36 mouse cellular contexts compared by ENCODE assay signal in genomic region chr11:32194086-32194485, GRCm38 (mm10). TPM values are rescaled to one million over a fixed set of nuclear protein-coding genes. Genes with fewer than 3 reads are reported as not detected.
"Had no signal": no experiment of that assay in that cellular context is flagged by ENCODE, and none has a peak within 500 bp of the region (broad histone marks: within the 10 kb centered on the region; RNA-seq: fewer than 3 reads in every experiment).

No protein-coding gene starts in this region.

- H3K9me3 ChIP-seq: heart, embryonic 13.5 days; heart, embryonic 15.5 days; hindbrain, embryonic 13.5 days; hindbrain, embryonic 15.5 days; intestine, embryonic 15.5 days; kidney, embryonic 15.5 days; limb, embryonic 13.5 days; limb, embryonic 15.5 days; liver, embryonic 13.5 days had no signal

- H3K27me3 ChIP-seq: hindbrain, embryonic 15.5 days; intestine, embryonic 15.5 days; kidney, embryonic 15.5 days; liver, embryonic 13.5 days had no signal

- H3K4me2 ChIP-seq: heart, embryonic 13.5 days; heart, embryonic 15.5 days; hindbrain, embryonic 13.5 days; hindbrain, embryonic 15.5 days; intestine, embryonic 15.5 days; kidney, embryonic 15.5 days; limb, embryonic 13.5 days; limb, embryonic 15.5 days; liver, embryonic 13.5 days had no signal

- H3K4me3 ChIP-seq: heart, embryonic 13.5 days; heart, embryonic 15.5 days; hindbrain, embryonic 13.5 days; hindbrain, embryonic 15.5 days; intestine, embryonic 15.5 days; kidney, embryonic 15.5 days; limb, embryonic 13.5 days; limb, embryonic 15.5 days; liver, embryonic 13.5 days had no signal

- DNase-seq: forebrain, postnatal 0 days; gastrocnemius, postnatal 14 days; gastrocnemius, postnatal 36 days; heart, adult 18-20 months; heart, postnatal 14 days; heart, postnatal 36 days; kidney, adult 11 months; kidney, adult 2 months; kidney, adult 9 months; kidney, postnatal 14 days; kidney, postnatal 36 days; layer of hippocampus, adult 9-11 months; layer of hippocampus, postnatal 36 days; left cerebral cortex, postnatal 4 days; liver, embryonic 13.5 days had no signal

- H3K9ac ChIP-seq: forebrain, postnatal 0 days; heart, embryonic 13.5 days; heart, embryonic 15.5 days; hindbrain, embryonic 13.5 days; hindbrain, embryonic 15.5 days; intestine, embryonic 15.5 days; kidney, embryonic 15.5 days; limb, embryonic 13.5 days; limb, embryonic 15.5 days; liver, embryonic 13.5 days had no signal

- ATAC-seq: forebrain, postnatal 0 days; hindbrain, postnatal 0 days; intestine, embryonic 15.5 days had no signal

- H3K36me3 ChIP-seq: heart, embryonic 13.5 days; heart, embryonic 15.5 days; hindbrain, embryonic 13.5 days; hindbrain, embryonic 15.5 days; intestine, embryonic 15.5 days; kidney, embryonic 15.5 days; limb, embryonic 13.5 days; limb, embryonic 15.5 days; liver, embryonic 13.5 days had no signal

- H3K4me1 ChIP-seq: kidney, embryonic 15.5 days; limb, embryonic 13.5 days; limb, embryonic 15.5 days had no signal

- H3K27ac ChIP-seq: heart, embryonic 13.5 days; heart, embryonic 15.5 days; hindbrain, embryonic 13.5 days; hindbrain, embryonic 15.5 days; hindbrain, postnatal 0 days; intestine, embryonic 15.5 days; kidney, embryonic 15.5 days; kidney, postnatal 0 days; limb, embryonic 13.5 days; limb, embryonic 15.5 days; liver, embryonic 13.5 days had no signal

RNA-seq across cellular contexts. Expression of gene Il9r, which starts 6.0 kb away (rescaled TPM):
- total RNA-seq: forebrain, postnatal 0 days; gastrocnemius, adult 18-20 months; gastrocnemius, postnatal 36 days; hindbrain, postnatal 0 days; layer of hippocampus, adult 18-20 months; layer of hippocampus, adult 8-10 months; layer of hippocampus, postnatal 14 days; layer of hippocampus, postnatal 36 days; left cerebral cortex, adult 18-20 months; left cerebral cortex, adult 8-10 months; left cerebral cortex, postnatal 10 days; left cerebral cortex, postnatal 25 days; left cerebral cortex, postnatal 4 days; liver, adult 2 months had no signal
- polyA plus RNA-seq: forebrain, postnatal 0 days; hindbrain, embryonic 11.5 days; hindbrain, embryonic 13.5 days; hindbrain, embryonic 15.5 days; hindbrain, postnatal 0 days; kidney, embryonic 15.5 days; kidney, postnatal 0 days; limb, embryonic 11.5 days had no signal
